25 mouse cellular contexts compared by ENCODE assay signal in genomic region chr5:134780963-134781362, GRCm38 (mm10). TPM values are rescaled to one million over a fixed set of nuclear protein-coding genes. Genes with fewer than 3 reads are reported as not detected.
A peak's percentile ranks its signal among the peaks of the same experiment; 100 is the strongest.
DNase-seq lines count a peak whose midpoint lies in the region; ATAC-seq and TF ChIP-seq lines count a peak whose summit lies in the region.
"Had no signal": no experiment of that assay in that cellular context is flagged by ENCODE, and none has a peak within 500 bp of the region (broad histone marks: within the 10 kb centered on the region; RNA-seq: fewer than 3 reads in every experiment).

No protein-coding gene starts in this region.

- TF ChIP-seq CTCF in heart, postnatal 0 days (IDR thresholded peaks at IDR 0.05; ENCODE audit: low read depth), result peak; percentile 17; the same call in 1 of the 2 replicates
- peak; percentile 38 for TF ChIP-seq CTCF in liver, adult 2 months (IDR thresholded peaks at IDR 0.05; ENCODE audit: low read depth, low read length)

- no peaks in the 10 kb centered on the region for H3K27me3 ChIP-seq in heart, postnatal 0 days (ENCODE audit: control insufficient read depth, insufficient read depth, low read length)
- no peaks in the 10 kb centered on the region for H3K27me3 ChIP-seq in heart, embryonic 11.5 days (ENCODE audit: control insufficient read depth, insufficient read depth, low read length)
- H3K27me3 ChIP-seq in liver, adult 2 months (ENCODE audit: control insufficient read depth, insufficient read depth, low read length), result no peaks in the 10 kb centered on the region
- H3K27me3 ChIP-seq in liver, embryonic 12.5 days (replicated peaks), result no peaks in the 10 kb centered on the region
- H3K27me3 ChIP-seq: embryonic facial prominence, embryonic 13.5 days; heart, embryonic 12.5 days; hindbrain, embryonic 15.5 days; lung, embryonic 15.5 days; stomach, embryonic 15.5 days had no signal

- H3K4me2 ChIP-seq in heart, postnatal 0 days (ENCODE audit: low read depth, low read length), result no peak overlapping the region
- no peak overlapping the region for H3K4me2 ChIP-seq in heart, embryonic 11.5 days
- no peak overlapping the region for H3K4me2 ChIP-seq in liver, embryonic 12.5 days
- H3K4me2 ChIP-seq: embryonic facial prominence, embryonic 13.5 days; heart, embryonic 12.5 days; hindbrain, embryonic 15.5 days; limb, embryonic 12.5 days; lung, embryonic 15.5 days; stomach, embryonic 15.5 days had no signal

- H3K4me3 ChIP-seq in heart, postnatal 0 days (ENCODE audit: low read depth, low read length), result no peak overlapping the region
- no peak overlapping the region for H3K4me3 ChIP-seq in heart, embryonic 11.5 days (ENCODE audit: low read depth, low read length)
- H3K4me3 ChIP-seq in liver, adult 2 months (ENCODE audit: insufficient read depth, low read depth, low read length), result no peak overlapping the region
- no peak overlapping the region for H3K4me3 ChIP-seq in liver, embryonic 12.5 days
- H3K4me3 ChIP-seq: embryonic facial prominence, embryonic 13.5 days; heart, embryonic 12.5 days; hindbrain, embryonic 15.5 days; limb, embryonic 12.5 days; lung, embryonic 15.5 days; midbrain, embryonic 10.5 days; stomach, embryonic 15.5 days had no signal

- TF ChIP-seq POLR2A in liver, adult 2 months (IDR thresholded peaks at IDR 0.05; ENCODE audit: extremely low read depth, insufficient read depth, low read length), result no peak

- H3K4me1 ChIP-seq in heart, postnatal 0 days (ENCODE audit: control insufficient read depth, insufficient read depth), result peaks cover 9% of the 10 kb centered on the region
- peaks cover 17% of the 10 kb centered on the region for H3K4me1 ChIP-seq in heart, embryonic 11.5 days (ENCODE audit: control insufficient read depth, insufficient read depth, low read length)
- H3K4me1 ChIP-seq in liver, adult 2 months (ENCODE audit: control insufficient read depth, insufficient read depth, low read length), result no peaks in the 10 kb centered on the region
- H3K4me1 ChIP-seq in liver, embryonic 12.5 days, result no peaks in the 10 kb centered on the region

- TF ChIP-seq EP300 in heart, postnatal 0 days (IDR thresholded peaks at IDR 0.05; ENCODE audit: low read depth), result no peak

- no peaks in the 10 kb centered on the region for H3K36me3 ChIP-seq in heart, postnatal 0 days (replicated peaks; ENCODE audit: control insufficient read depth, insufficient read depth, low read length)
- no peaks in the 10 kb centered on the region for H3K36me3 ChIP-seq in heart, embryonic 11.5 days (ENCODE audit: control insufficient read depth, insufficient read depth, low read length)
- H3K36me3 ChIP-seq in liver, adult 2 months (ENCODE audit: control insufficient read depth, insufficient read depth, low read length), result no peaks in the 10 kb centered on the region
- no peaks in the 10 kb centered on the region for H3K36me3 ChIP-seq in liver, embryonic 12.5 days
- H3K36me3 ChIP-seq: embryonic facial prominence, embryonic 13.5 days; heart, embryonic 12.5 days; hindbrain, embryonic 15.5 days; limb, embryonic 12.5 days; lung, embryonic 15.5 days; midbrain, embryonic 10.5 days; stomach, embryonic 15.5 days had no signal

- no peak for DNase-seq in heart, postnatal 0 days (ENCODE audit: low spot score)
- peak; percentile 29 for DNase-seq in liver, adult 2 months (ENCODE audit: extremely low read depth, low read depth, low spot score)
- DNase-seq in A20 (ENCODE audit: low read depth, low spot score) (peak; percentile 15), R1 (ENCODE audit: low read depth, low spot score) (peak; percentile 38)
- no peak for DNase-seq in adrenal gland, postnatal 14 days
- DNase-seq in heart, adult 8-10 months (ENCODE audit: low spot score), result no peak
- DNase-seq: B cell, adult 2 months; cerebellum, adult 9-10 months; heart, postnatal 36 days; kidney, adult 11 months; kidney, postnatal 25 days; retina, postnatal 1 day had no signal

- H3K79me2 ChIP-seq in liver, adult 2 months (ENCODE audit: control insufficient read depth, insufficient read depth, low read length), result no peaks in the 10 kb centered on the region

- H3K9me3 ChIP-seq in heart, postnatal 0 days (replicated peaks; ENCODE audit: control insufficient read depth, low read length), result no peaks in the 10 kb centered on the region
- no peaks in the 10 kb centered on the region for H3K9me3 ChIP-seq in heart, embryonic 11.5 days (replicated peaks; ENCODE audit: control insufficient read depth, low read length)
- no peaks in the 10 kb centered on the region for H3K9me3 ChIP-seq in liver, embryonic 12.5 days (replicated peaks)
- H3K9me3 ChIP-seq: embryonic facial prominence, embryonic 13.5 days; heart, embryonic 12.5 days; hindbrain, embryonic 15.5 days; lung, embryonic 15.5 days; midbrain, embryonic 10.5 days; stomach, embryonic 15.5 days had no signal

- H3K27ac ChIP-seq in heart, postnatal 0 days (ENCODE audit: low read depth), result no peak overlapping the region
- no peak overlapping the region for H3K27ac ChIP-seq in heart, embryonic 11.5 days (ENCODE audit: low read depth, low read length)
- no peak overlapping the region for H3K27ac ChIP-seq in liver, adult 2 months (replicated peaks; ENCODE audit: insufficient read depth, low read depth, low read length)
- H3K27ac ChIP-seq in liver, embryonic 12.5 days, result no peak overlapping the region
- H3K27ac ChIP-seq: embryonic facial prominence, embryonic 13.5 days; hindbrain, embryonic 15.5 days; limb, embryonic 12.5 days; lung, embryonic 15.5 days; macrophage; midbrain, embryonic 10.5 days; stomach, embryonic 15.5 days had no signal

- H3K9ac ChIP-seq in heart, postnatal 0 days (replicated peaks; ENCODE audit: low read depth, low read length), result no peak overlapping the region
- no peak overlapping the region for H3K9ac ChIP-seq in heart, embryonic 11.5 days (ENCODE audit: low read depth, low read length)
- H3K9ac ChIP-seq in liver, adult 2 months (ENCODE audit: low read depth, low read length), result no peak overlapping the region
- H3K9ac ChIP-seq in liver, embryonic 12.5 days, result no peak overlapping the region
- H3K9ac ChIP-seq: embryonic facial prominence, embryonic 13.5 days; heart, embryonic 12.5 days; hindbrain, embryonic 15.5 days; limb, embryonic 12.5 days; lung, embryonic 15.5 days; stomach, embryonic 15.5 days had no signal

- ATAC-seq in heart, postnatal 0 days (ENCODE audit: insufficient read depth, low read depth), result no peak
- ATAC-seq in heart, embryonic 11.5 days (replicated peaks; ENCODE audit: insufficient number of reproducible peaks, low FRiP score, low TSS enrichment), result no peak
- no peak for ATAC-seq in liver, embryonic 12.5 days
- ATAC-seq: forebrain, embryonic 14.5 days had no signal

RNA-seq across cellular contexts. Expression of gene Eln, which starts 33.8 kb away (rescaled TPM):
- total RNA-seq in heart, postnatal 0 days (2014; rRNA removed; ENCODE audit: low replicate concordance), result 313 and 411 TPM in 2 replicates
- polyA plus RNA-seq in heart, postnatal 0 days (2015; fragmentation: Nextera tagmentation; extraction: Ambion mirVana), result 362 and 388 TPM in 2 replicates
- 24.3 and 27.7 TPM in 2 replicates for polyA plus RNA-seq in heart, embryonic 11.5 days (2014; fragmentation: Nextera tagmentation; extraction: Ambion mirVana)
- total RNA-seq in liver, adult 2 months (2014; rRNA removed), result 0.37 and 0.60 TPM in 2 replicates
- polyA plus RNA-seq in liver, adult 2 months (2012; rRNA removed), result 4.0 and 5.2 TPM in 2 replicates
- 2.6 and 4.7 TPM in 2 replicates for polyA plus RNA-seq in liver, embryonic 12.5 days (2016; fragmentation: Nextera tagmentation; extraction: Ambion mirVana)
- 148 and 554 TPM in 2 replicates for total RNA-seq in adrenal gland, postnatal 14 days (2021)
- total RNA-seq in heart, adult 8-10 months (2022), result 10 to 100 TPM; 14.7 to 26.2 (median 17.6) TPM
- total RNA-seq: common myeloid progenitor, adult 5-6 weeks; monocyte, adult 5-6 weeks had no signal
- polyA plus RNA-seq: macrophage had no signal

Comparison
In these comparisons a context has a peak if more than half of its experiments do, and no peak if none do; other contexts are left out.
1. DNase-seq: peak in liver, adult 2 months (single experiment), A20 (single experiment) and R1 (single experiment); none in heart, postnatal 0 days (single experiment), adrenal gland, postnatal 14 days (single experiment) and heart, adult 8-10 months (single experiment).